Mouse (Mus musculus) stomach, postnatal 0 days (tissue): ENCODE measurements at regions not wholly inside any gene's neighbourhood (a gene's known extent, or its start where the extent isn't known, plus 50 kb on each side); places are given as distances from the start of the nearest gene placed in this dataset.

Source experiments
- CTCF ChIP-seq: IDR thresholded peaks from 2 replicates; pipeline ENCODE4 v1.5.1; 2016; ENCODE audit warnings: antibody characterized with exemption, low read depth, mild to moderate bottlenecking, moderate library complexity
- EP300 ChIP-seq: optimal IDR thresholded peaks from 2 replicates; pipeline ENCODE3; 2016; ENCODE audit warnings: antibody characterized with exemption

DNA sequence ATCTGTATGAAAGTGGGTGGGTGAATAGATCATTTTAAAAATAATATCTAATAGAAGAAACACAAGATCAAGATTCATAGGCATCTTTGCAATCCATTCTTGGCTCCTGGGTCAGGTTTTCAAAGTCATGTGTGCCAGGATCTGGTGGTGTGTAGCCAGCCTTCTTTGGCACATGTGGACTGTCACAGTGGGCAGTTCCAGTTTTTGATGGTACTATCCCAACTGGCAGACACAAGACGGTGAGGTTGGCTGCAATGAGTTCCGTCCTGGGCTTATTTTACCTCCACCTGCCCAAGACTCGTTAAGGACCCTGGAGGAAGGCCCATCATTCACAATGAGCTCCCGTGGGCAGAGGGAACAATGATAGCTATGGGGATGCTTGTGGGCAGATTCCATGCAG lies 435.1 kb upstream of the Nrp1 start:
- TF ChIP-seq CTCF: no peak
- no peak for TF ChIP-seq EP300
